Mouse (Mus musculus) cerebellum, adult 9-11 months (tissue): ENCODE data around the gene F830045P16Rik.
"Not testable (repeated sequence)": the region's sequence is repeated elsewhere in the genome, so short reads cannot be mapped to it uniquely, and the experiment has no call there.

Experiments
- DNase-seq: peaks from one replicate; pipeline ENCODE4 v3.0.0; 2022

F830045P16Rik gene

DNA sequence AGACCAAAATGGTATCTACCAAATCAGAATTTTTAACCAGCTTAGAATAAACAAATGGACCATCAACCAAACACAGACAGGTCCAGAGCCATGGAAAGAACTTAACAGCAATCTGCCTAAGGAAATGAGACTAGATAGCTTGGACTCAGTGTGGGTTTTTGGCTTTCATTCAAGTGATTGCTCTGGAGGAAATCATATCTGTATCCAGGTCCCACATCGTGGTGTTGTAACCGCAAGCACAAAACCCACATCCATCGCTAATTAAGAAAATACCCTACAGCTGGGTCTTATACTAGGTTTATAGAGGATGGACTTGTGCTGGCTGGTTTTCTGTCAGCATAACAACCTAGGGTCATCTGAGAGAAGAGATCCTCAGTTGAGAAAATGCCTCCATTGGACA lies 53.3 kb downstream of the F830045P16Rik start:
- no peak for DNase-seq

DNA sequence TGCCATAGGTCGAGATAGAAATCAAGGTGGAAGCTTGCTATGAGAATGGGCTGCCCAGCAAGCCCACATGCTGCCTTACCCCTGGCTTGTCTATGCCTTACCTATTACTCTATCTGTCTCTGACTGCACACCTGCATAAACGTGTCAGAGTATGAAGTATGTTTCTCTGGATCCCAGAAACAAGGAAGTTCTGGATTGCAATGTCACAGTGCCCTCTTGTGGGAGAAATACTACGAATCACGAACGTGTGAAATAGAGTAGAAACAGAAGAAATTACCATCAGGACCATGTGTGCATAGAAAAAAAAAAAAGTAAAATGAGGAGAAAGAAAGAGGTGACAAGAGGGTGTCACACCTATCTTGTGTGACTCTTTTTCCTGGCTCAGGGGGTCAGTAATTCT lies 64.5 kb downstream of the F830045P16Rik start:
- no peak for DNase-seq

DNA sequence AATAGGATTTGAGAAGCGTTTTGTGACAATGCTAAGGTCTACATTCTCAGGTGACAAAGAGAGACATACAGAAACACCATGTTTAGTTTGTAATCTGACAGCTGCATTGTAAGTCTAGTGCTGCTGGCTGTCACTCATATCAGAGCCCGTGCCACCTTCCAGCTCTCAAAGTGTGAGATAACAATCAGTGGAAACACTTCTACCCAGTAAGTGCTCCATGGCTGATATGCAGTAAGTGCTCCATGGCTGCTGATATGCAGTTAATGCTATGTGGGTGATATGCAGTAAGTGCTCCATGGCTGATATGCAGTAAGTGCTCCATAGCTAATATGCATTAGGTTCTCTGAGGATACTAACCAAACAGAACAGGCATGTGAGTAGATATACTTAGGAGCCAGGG lies 65.6 kb downstream of the F830045P16Rik start:
- no peak for DNase-seq

DNA sequence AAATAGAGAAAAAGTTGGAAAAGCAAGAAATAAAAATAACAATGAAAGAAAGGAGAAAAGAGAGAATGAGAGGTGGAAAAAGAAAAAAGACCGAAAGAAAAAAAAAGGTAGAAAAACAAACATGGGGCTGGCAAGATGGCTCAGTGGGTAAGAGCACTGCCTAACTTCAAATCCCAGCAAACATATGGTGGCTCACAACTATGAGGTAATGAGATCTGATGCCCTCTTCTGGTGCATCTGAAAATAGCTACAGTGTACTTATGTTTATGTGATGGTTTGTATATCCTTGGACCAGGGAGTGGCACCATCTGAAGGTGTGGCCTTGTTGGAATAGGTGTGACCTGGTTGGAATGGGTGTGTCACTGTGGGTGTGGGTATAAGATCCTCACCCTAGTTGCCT lies 97.6 kb downstream of the F830045P16Rik start:
- DNase-seq, result not testable (repeated sequence)

- no peak for DNase-seq
Measured at GRCm38 (mm10) chr2:129435154-129435553, 101.2 kb downstream of the F830045P16Rik start.

- no peak for DNase-seq
Measured at GRCm38 (mm10) chr2:129423741-129424140, 112.7 kb downstream of the F830045P16Rik start.

- DNase-seq, result peak; percentile 71
Measured at GRCm38 (mm10) chr2:129420897-129421561, 115.4 kb downstream of the F830045P16Rik start.

GRCm38 (mm10) chr2:129419361-129419880 lies 117.0 kb downstream of the F830045P16Rik start:
- DNase-seq, result no peak

- DNase-seq, result no peak
Measured at GRCm38 (mm10) chr2:129414593-129414992, 121.8 kb downstream of the F830045P16Rik start.

- no peak for DNase-seq
Measured at GRCm38 (mm10) chr2:129413488-129413887, 122.9 kb downstream of the F830045P16Rik start.

DNA sequence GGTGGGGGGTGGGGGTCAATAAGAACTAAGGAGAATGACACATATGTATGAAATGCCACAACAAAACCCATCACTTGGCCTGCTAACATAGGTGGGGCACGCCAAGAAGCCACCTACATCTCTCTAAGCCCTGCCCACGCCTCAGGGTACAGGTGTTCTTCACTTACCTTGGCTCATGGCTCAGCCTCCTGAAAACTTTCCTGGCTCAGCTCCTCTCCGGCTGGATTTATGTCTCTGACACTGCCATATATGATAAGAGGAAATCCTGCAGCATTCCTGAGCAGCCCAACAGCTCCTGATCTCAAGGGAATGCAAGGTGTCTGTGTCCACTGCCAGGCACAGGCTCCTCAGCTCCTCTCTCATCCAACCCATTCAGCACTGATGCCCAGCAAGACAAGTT lies 124.8 kb downstream of the F830045P16Rik start:
- no peak for DNase-seq

GRCm38 (mm10) chr2:129410344-129410743 lies 126.1 kb downstream of the F830045P16Rik start:
- no peak for DNase-seq

- peak; percentile 48 for DNase-seq
Measured at GRCm38 (mm10) chr2:129408476-129408875, 127.9 kb downstream of the F830045P16Rik start.
